Mouse (Mus musculus): ENCODE data around the gene Srl.

GRCm38 (mm10) chr16:4495861-4496260 is 45.8 kb downstream of the Srl start:
- TF ChIP-seq CTCF (IDR thresholded peaks at IDR 0.05; ENCODE audit: borderline replicate concordance, control insufficient read depth, extremely low read depth, insufficient read depth, low read length, poor library complexity) (no peak), POLR2A (IDR thresholded peaks at IDR 0.05; ENCODE audit: control insufficient read depth, extremely low read depth, insufficient read depth, low read length, poor library complexity) (no peak)
